Mouse (Mus musculus) heart, postnatal 0 days (tissue): ENCODE results near the gene Thrb. TPM values are rescaled to one million over a fixed set of nuclear protein-coding genes. Genes with fewer than 3 reads are reported as not detected.

Experiments used
- ATAC-seq: fragments of 200-750 bp; cut with Nextera tagmentation; 2 replicates; pipeline ENCODE4 v1.8.0; 2017; ENCODE audit warnings: low read depth, moderate number of reproducible peaks, moderate library complexity; ENCODE audit not compliant: insufficient read depth
- DNase-seq: peaks from one replicate; pipeline ENCODE4 v3.0.0-alpha.2; 2016; ENCODE audit warnings: low spot score
- H3K27ac ChIP-seq: fragments of 300-500 bp; sonication (generic); 2 replicates; pipeline ENCODE4 v1.5.1; 2014; ENCODE audit warnings: low read depth, mild to moderate bottlenecking
- H3K27me3 ChIP-seq: fragments of 300-500 bp; sonication (generic); 2 replicates; pipeline ENCODE4 v1.6.1; 2014; ENCODE audit warnings: low read length, mixed read lengths; ENCODE audit not compliant: control insufficient read depth, insufficient read depth
- H3K36me3 ChIP-seq: fragments of 300-500 bp; sonication (generic); replicated peaks from 2 replicates; pipeline ENCODE4 v1.6.1; 2014; ENCODE audit warnings: low read length, mixed read lengths; ENCODE audit not compliant: control insufficient read depth, insufficient read depth
- H3K4me1 ChIP-seq: fragments of 300-500 bp; sonication (generic); 2 replicates; pipeline ENCODE4 v1.6.1; 2014; ENCODE audit warnings: antibody characterized with exemption; ENCODE audit not compliant: control insufficient read depth, insufficient read depth
- H3K4me2 ChIP-seq: fragments of 300-500 bp; sonication (generic); 2 replicates; pipeline ENCODE4 v1.6.1; 2014; ENCODE audit warnings: low read depth, mild to moderate bottlenecking, low read length, moderate library complexity
- H3K4me3 ChIP-seq: fragments of 300-500 bp; sonication (generic); 2 replicates; pipeline ENCODE4 v1.5.1; 2014; ENCODE audit warnings: low read depth, low read length
- H3K9ac ChIP-seq: fragments of 300-500 bp; sonication (generic); replicated peaks from 2 replicates; pipeline ENCODE4 v1.6.1; 2014; ENCODE audit warnings: low read depth, low read length, mixed read lengths
- H3K9me3 ChIP-seq: fragments of 300-500 bp; sonication (generic); replicated peaks from 2 replicates; pipeline ENCODE4 v1.6.1; 2016; ENCODE audit warnings: low read length; ENCODE audit not compliant: control insufficient read depth
- CTCF ChIP-seq: IDR thresholded peaks from 2 replicates; pipeline ENCODE4 v1.5.1; 2016; ENCODE audit warnings: antibody characterized with exemption, control low read depth, low read depth
- EP300 ChIP-seq: IDR thresholded peaks from 2 replicates; pipeline ENCODE4 v1.6.1; 2016; ENCODE audit warnings: antibody characterized with exemption, low read depth
- WGBS: fragments of 180-500 bp; shearing (Covaris S2); extraction: QIAGEN DNeasy Blood & Tissue Kit; methylation state at CpG from one replicate; pipeline ENCODE4 v1.1.7; 2014; 5-methylcytosine and 5-hydroxymethylcytosine counted together
- polyA plus RNA-seq: library from polyadenylated mRNA; unstranded; fragments of >200 nt; fragmentation: Nextera tagmentation; extraction: Ambion mirVana; gene quantifications from 2 replicates; pipeline ENCODE4 v1.2.1, GENCODE M21; 2015
- total RNA-seq: library from RNA; depleted of rRNA; stranded (reverse); fragments of >200 nt; gene quantifications from 2 replicates; pipeline ENCODE4 v1.2.3, GENCODE M21; 2014; ENCODE audit warnings: low replicate concordance

The Thrb gene
- total and polyA plus RNA-seq, 2 experiments from 2014 or later, result 0.90 to 1.0 TPM

DNA sequence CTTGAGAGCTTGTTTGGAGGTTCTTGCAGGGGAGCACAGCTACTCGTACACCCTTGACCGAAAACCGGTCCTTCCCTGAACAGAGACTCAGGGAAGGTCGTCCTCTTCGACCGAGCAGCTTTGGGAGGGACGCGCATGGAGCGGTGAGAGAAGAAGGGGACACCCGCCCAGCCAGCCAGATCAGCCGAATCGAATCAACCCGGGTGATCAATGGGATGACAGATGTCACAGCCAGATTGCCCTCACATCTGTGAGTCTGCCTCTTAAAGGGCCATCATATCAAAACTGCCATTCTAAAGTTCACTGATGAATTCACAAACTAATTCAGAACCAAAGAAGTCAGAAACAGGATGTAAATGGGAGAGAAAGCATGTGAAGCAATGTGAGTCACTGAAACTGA is 224.8 kb downstream of the Thrb start:
- no peak overlapping the region for H3K9ac ChIP-seq
- H3K4me2 ChIP-seq, result no peak overlapping the region
- H3K27ac ChIP-seq, result no peak overlapping the region
- no peak for DNase-seq
- H3K27me3 ChIP-seq, result no peaks in the 10 kb centered on the region
- H3K4me1 ChIP-seq, result no peaks in the 10 kb centered on the region
- no peak for ATAC-seq
- H3K36me3 ChIP-seq, result no peaks in the 10 kb centered on the region
- WGBS, result 75% methylated on average over 13 of the region's 13 CpGs
- H3K4me3 ChIP-seq, result no peak overlapping the region
- H3K9me3 ChIP-seq, result no peaks in the 10 kb centered on the region
- TF ChIP-seq EP300, result no peak
- no peak for TF ChIP-seq CTCF

DNA sequence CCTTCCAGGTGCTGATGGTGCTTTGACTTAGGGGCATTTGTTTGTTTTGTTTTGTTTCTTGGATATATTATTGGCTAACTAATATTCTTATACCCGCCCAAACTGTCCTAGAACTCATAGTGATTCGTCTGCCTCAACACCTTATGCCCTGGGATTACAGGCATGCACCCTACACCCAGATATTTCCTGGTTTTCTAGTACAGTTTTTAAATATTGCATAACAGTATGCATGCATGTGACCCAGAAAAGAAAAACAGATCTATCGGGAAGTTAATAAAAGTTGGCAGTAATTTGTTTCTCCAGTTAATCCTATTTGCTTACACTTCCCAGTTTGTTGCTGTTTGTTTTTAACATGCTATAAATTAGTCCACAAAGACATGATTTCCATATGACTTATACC is 225.3 kb downstream of the Thrb start:
- Histone ChIP-seq H3K4me1 (no peaks in the 10 kb centered on the region), H3K27ac (no peak overlapping the region), H3K27me3 (no peaks in the 10 kb centered on the region), H3K36me3 (no peaks in the 10 kb centered on the region), H3K9ac (no peak overlapping the region), H3K4me3 (no peak overlapping the region), H3K9me3 (no peaks in the 10 kb centered on the region), H3K4me2 (no peak overlapping the region)
- WGBS, result 67% methylated on average over 3 of the region's 3 CpGs
- DNase-seq, result no peak
- TF ChIP-seq CTCF (no peak), EP300 (no peak)
- ATAC-seq, result no peak

GRCm38 (mm10) chr14:17894791-17895190 is 234.7 kb downstream of the Thrb start:
- WGBS, result 58% methylated on average over 1 of the region's 1 CpGs
- TF ChIP-seq CTCF (no peak), EP300 (no peak)
- no peak for ATAC-seq

GRCm38 (mm10) chr14:17899733-17900413 is 239.8 kb downstream of the Thrb start:
- DNase-seq (no peak), ATAC-seq (no peak)
- Histone ChIP-seq H3K27ac (no peak overlapping the region), H3K36me3 (no peaks in the 10 kb centered on the region), H3K4me3 (no peak overlapping the region), H3K9me3 (no peaks in the 10 kb centered on the region), H3K4me1 (no peaks in the 10 kb centered on the region), H3K4me2 (no peak overlapping the region), H3K9ac (no peak overlapping the region), H3K27me3 (no peaks in the 10 kb centered on the region)
- 84% methylated on average over 6 of the region's 6 CpGs for whole genome bisulfite sequencing
- TF ChIP-seq EP300 (no peak), CTCF (no peak)

More at GRCm38 (mm10) chr14:17894791-17895190, 234.7 kb downstream of the Thrb start:
- no peak overlapping the region for H3K4me2 ChIP-seq
- H3K27me3 ChIP-seq, result no peaks in the 10 kb centered on the region
- no peak overlapping the region for H3K4me3 ChIP-seq
- H3K4me1 ChIP-seq, result no peaks in the 10 kb centered on the region
- DNase-seq, result no peak
- no peak overlapping the region for H3K9ac ChIP-seq
- H3K9me3 ChIP-seq, result no peaks in the 10 kb centered on the region
- H3K27ac ChIP-seq, result no peak overlapping the region
- H3K36me3 ChIP-seq, result no peaks in the 10 kb centered on the region

DNA sequence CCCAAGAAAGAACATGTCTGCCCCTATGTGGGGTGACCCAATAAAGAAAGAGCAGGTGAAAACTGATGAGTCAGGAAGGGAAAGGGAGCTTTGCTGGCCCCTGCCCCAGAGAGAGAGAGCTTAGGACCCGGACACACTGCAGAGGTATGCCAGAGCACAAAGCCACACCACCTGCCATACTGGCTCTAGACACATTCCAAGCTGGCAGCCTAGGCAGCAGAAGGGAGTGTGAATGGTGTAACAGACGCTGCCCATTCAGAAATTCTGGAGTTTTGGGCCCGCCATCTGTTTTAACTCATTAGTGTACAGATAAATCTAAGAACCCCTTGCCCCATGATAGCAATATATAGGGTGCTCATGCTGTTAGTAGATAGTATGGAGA is 240.3 kb downstream of the Thrb start:
- 70% methylated on average over 3 of the region's 3 CpGs for WGBS
- no peak overlapping the region for H3K4me3 ChIP-seq
- H3K9ac ChIP-seq, result no peak overlapping the region
- H3K36me3 ChIP-seq, result no peaks in the 10 kb centered on the region
- no peak for DNase-seq
- H3K27ac ChIP-seq, result no peak overlapping the region
- H3K27me3 ChIP-seq, result no peaks in the 10 kb centered on the region
- H3K4me2 ChIP-seq, result no peak overlapping the region
- ATAC-seq, result no peak
- TF ChIP-seq CTCF (no peak), EP300 (no peak)
- no peaks in the 10 kb centered on the region for H3K9me3 ChIP-seq
- no peaks in the 10 kb centered on the region for H3K4me1 ChIP-seq

GRCm38 (mm10) chr14:17902426-17902825 is 242.4 kb downstream of the Thrb start:
- WGBS, result 50% methylated on average over 2 of the region's 2 CpGs
- H3K4me3 ChIP-seq, result no peak overlapping the region
- H3K4me1 ChIP-seq, result no peaks in the 10 kb centered on the region
- H3K9me3 ChIP-seq, result no peaks in the 10 kb centered on the region
- no peak overlapping the region for H3K4me2 ChIP-seq
- no peak for ATAC-seq
- H3K27ac ChIP-seq, result no peak overlapping the region
- DNase-seq, result no peak
- H3K27me3 ChIP-seq, result no peaks in the 10 kb centered on the region
- no peaks in the 10 kb centered on the region for H3K36me3 ChIP-seq
- H3K9ac ChIP-seq, result no peak overlapping the region
- no peak for TF ChIP-seq EP300
- no peak for TF ChIP-seq CTCF
